Mouse (Mus musculus) spleen, adult 2 months (tissue): ENCODE data around the gene Anxa8. TPM values are rescaled to one million over a fixed set of nuclear protein-coding genes. Genes with fewer than 3 reads are reported as not detected.
A peak's percentile ranks its signal among the peaks of the same experiment; 100 is the strongest.

Experiments
- DNase-seq, 2 experiments: peaks; one replicate each; pipeline versions ENCODE4 v3.0.0 to v3.0.0-alpha.2; 2012 to 2021; ENCODE audit warnings: low spot score in 2 of 2, low read depth in 1 of 2
- H3K27ac ChIP-seq: fragments of 200-500 bp; 2 replicates; pipeline ENCODE4 v1.5.1; 2012; ENCODE audit warnings: low read length, inconsistent platforms; ENCODE audit not compliant: insufficient read depth
- H3K27me3 ChIP-seq: fragments of 200-500 bp; 2 replicates; pipeline ENCODE4 v1.6.1; 2012; ENCODE audit warnings: mild to moderate bottlenecking, moderate library complexity, low read length, inconsistent platforms; ENCODE audit not compliant: control insufficient read depth, insufficient read depth
- H3K36me3 ChIP-seq: fragments of 200-500 bp; 2 replicates; pipeline ENCODE4 v1.6.1; 2012; ENCODE audit warnings: mild to moderate bottlenecking, low read length, inconsistent platforms; ENCODE audit not compliant: control insufficient read depth, insufficient read depth
- H3K4me1 ChIP-seq: fragments of 200-500 bp; 2 replicates; pipeline ENCODE4 v1.6.1; 2011; ENCODE audit warnings: inconsistent platforms; ENCODE audit not compliant: control insufficient read depth, insufficient read depth, insufficient read length
- H3K4me3 ChIP-seq: fragments of 200-500 bp; 2 replicates; pipeline ENCODE4 v1.5.1; 2011; ENCODE audit warnings: mild to moderate bottlenecking, inconsistent platforms; ENCODE audit not compliant: insufficient read depth, insufficient read length; ENCODE audit errors: extremely low read depth
- CTCF ChIP-seq: fragments of 200-500 bp; IDR thresholded peaks from 2 replicates; pipeline ENCODE4 v1.5.1; 2011; ENCODE audit warnings: mild to moderate bottlenecking, inconsistent platforms; ENCODE audit not compliant: insufficient read depth, insufficient read length, insufficient replicate concordance; ENCODE audit errors: extremely low read depth
- POLR2A ChIP-seq: fragments of 200-500 bp; IDR thresholded peaks from 2 replicates; pipeline ENCODE4 v1.6.1; 2011; ENCODE audit warnings: low read depth, low read length, inconsistent platforms
- WGBS: fragments of 180-500 bp; shearing (Covaris S2); methylation state at CpG from one replicate; pipeline ENCODE4 v1.1.7; 2018; 5-methylcytosine and 5-hydroxymethylcytosine counted together
- polyA plus RNA-seq: library from polyadenylated mRNA; depleted of rRNA; stranded (reverse); fragments of >200 nt; gene quantifications from 2 replicates; pipeline ENCODE4 v1.2.3, GENCODE M21; 2012

Anxa8 gene
- polyA plus RNA-seq, 1 experiment, result 0.26 TPM

DNA sequence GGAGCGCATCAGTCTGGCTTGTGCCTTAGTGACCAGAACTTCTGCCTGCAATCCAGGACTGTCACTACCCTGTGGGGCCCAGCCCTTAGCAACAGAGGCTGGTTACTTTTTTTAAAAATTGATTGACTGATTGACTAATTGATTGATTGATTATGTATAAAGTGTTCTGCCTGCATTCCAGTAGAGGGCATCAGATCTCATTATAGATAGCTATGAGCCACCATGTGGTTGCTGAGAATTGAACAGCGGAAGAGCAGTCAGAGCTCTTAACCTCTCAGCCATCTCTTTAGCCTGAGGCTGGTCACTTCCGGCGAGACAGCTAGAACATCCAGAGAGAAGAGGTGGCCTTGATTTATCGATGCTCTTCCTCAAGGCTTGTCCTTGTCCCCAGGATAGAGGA is 8.6 kb upstream of the Anxa8 start:
- 84% methylated on average over 5 of the region's 5 CpGs for WGBS
- DNase-seq, result no peak
- Histone ChIP-seq H3K36me3 (no peaks in the 10 kb centered on the region), H3K27me3 (no peaks in the 10 kb centered on the region), H3K4me1 (no peaks in the 10 kb centered on the region), H3K4me3 (no peak overlapping the region), H3K27ac (no peak overlapping the region)
- TF ChIP-seq CTCF, result no peak
- TF ChIP-seq POLR2A, result no peak

GRCm38 (mm10) chr14:34078293-34078692 is 7.5 kb upstream of the Anxa8 start:
- no peak for DNase-seq
- Histone ChIP-seq H3K27me3 (no peaks in the 10 kb centered on the region), H3K4me1 (no peaks in the 10 kb centered on the region), H3K4me3 (no peak overlapping the region), H3K36me3 (no peaks in the 10 kb centered on the region), H3K27ac (no peak overlapping the region)
- 54% methylated on average over 4 of the region's 4 CpGs for WGBS
- no peak for TF ChIP-seq POLR2A
- no peak for TF ChIP-seq CTCF

DNA sequence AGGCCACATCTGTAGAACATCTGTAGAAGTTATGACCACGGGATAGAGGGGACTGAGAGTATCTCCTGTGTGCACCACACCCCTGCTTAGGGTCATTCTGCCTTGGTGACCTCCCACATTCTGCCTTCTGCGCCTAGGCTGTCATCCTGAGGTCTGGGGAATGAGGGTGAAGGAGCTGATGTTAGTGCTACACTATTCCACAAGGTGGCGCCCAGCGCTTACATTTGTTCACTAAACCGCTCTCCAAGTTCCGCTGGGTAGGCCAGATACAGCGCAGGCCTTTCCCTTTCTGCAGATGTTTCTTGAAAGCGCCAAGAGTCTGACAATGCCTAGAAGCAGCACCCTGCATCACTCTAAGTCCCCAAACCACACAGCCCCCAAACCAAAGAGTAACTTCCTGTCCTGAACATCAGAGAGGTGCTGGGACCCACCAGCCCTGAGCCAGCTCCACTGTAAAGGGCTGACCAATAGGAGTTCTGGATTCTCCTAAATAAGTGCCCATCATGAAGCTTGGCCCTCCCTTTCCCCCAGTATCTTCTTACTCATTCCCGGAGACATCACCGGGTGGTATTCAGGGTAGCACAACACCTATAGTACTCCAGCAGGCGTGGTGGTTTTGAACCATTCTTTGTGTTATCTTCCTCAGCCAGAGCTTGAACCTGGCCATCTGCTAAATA is 5.3 kb upstream of the Anxa8 start:
- WGBS, result 18% methylated on average over 11 of the region's 11 CpGs
- Histone ChIP-seq H3K4me3 (no peak overlapping the region), H3K27me3 (no peaks in the 10 kb centered on the region), H3K4me1 (no peaks in the 10 kb centered on the region), H3K36me3 (no peaks in the 10 kb centered on the region), H3K27ac (no peak overlapping the region)
- no peak for DNase-seq
- TF ChIP-seq POLR2A (no peak), CTCF (peak; percentile 36; the same call in 1 of the 2 replicates)

- H3K4me1 ChIP-seq, result no peaks in the 10 kb centered on the region
- DNase-seq, result no peak
- H3K4me3 ChIP-seq, result no peak overlapping the region
- no peak overlapping the region for H3K27ac ChIP-seq
- TF ChIP-seq POLR2A (no peak), CTCF (no peak)
- H3K36me3 ChIP-seq, result no peaks in the 10 kb centered on the region
- H3K27me3 ChIP-seq, result no peaks in the 10 kb centered on the region
- WGBS, result 77% methylated on average over 4 of the region's 4 CpGs
Observed at GRCm38 (mm10) chr14:34086806-34087205, 1.0 kb downstream of the Anxa8 start.

DNA sequence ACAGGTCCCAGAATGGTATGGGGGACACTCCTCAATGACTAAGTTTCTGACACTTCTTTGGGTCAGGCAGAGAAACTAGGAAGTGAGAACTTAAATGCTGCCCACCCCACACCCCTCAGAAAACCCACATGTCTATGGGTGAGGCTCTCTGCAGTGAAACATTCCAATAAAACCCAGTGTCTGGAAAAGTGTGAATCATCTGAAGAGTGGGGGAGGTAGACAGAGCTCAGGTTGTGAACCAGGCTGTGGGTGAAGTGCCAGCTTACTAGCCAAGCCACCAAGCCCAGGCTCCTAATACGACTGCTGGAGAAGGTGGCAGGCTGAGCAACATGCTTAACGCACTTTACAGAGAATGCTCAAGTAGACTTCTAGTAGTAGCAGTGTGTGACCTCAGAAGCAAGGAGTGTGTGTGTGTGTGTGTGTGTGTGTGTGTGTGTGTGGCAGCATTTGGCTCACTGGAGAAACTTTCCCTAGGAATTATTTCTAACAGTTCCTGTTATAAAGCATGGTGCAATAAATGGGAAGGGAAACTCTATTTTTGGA is 2.1 kb downstream of the Anxa8 start:
- H3K27ac ChIP-seq, result no peak overlapping the region
- no peak for TF ChIP-seq POLR2A

DNA sequence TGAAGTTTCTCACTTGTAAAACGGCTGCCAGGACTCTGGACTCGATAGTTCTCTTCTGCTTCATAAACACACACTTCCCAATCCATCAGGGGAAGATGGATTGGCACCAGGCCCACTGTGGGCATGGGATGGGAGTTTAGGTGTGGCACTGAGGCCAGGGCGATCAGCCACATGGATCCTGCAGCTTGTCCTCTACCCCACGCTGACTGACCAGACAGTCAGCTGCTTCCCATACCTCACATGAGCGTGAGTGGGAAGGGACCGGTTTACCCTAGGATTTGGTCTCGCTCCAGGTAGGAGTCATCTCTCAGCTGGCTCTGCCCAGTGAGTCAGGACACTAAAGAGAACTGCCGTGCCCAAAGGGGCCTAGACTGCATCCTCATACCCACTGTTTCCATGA is 4.0 kb downstream of the Anxa8 start:
- TF ChIP-seq CTCF (no peak), POLR2A (no peak)
- WGBS, result 88% methylated on average over 8 of the region's 8 CpGs
- DNase-seq, result no peak
- Histone ChIP-seq H3K27ac (no peak overlapping the region), H3K4me3 (no peak overlapping the region), H3K36me3 (no peaks in the 10 kb centered on the region), H3K27me3 (no peaks in the 10 kb centered on the region), H3K4me1 (no peaks in the 10 kb centered on the region)

More for the DNA sequence above, 2.1 kb downstream of the Anxa8 start:
- no peak overlapping the region for H3K4me3 ChIP-seq
- WGBS, result 72% methylated on average over 2 of the region's 2 CpGs
- H3K36me3 ChIP-seq, result no peaks in the 10 kb centered on the region
- no peak for DNase-seq
- H3K4me1 ChIP-seq, result no peaks in the 10 kb centered on the region
- no peaks in the 10 kb centered on the region for H3K27me3 ChIP-seq

DNA sequence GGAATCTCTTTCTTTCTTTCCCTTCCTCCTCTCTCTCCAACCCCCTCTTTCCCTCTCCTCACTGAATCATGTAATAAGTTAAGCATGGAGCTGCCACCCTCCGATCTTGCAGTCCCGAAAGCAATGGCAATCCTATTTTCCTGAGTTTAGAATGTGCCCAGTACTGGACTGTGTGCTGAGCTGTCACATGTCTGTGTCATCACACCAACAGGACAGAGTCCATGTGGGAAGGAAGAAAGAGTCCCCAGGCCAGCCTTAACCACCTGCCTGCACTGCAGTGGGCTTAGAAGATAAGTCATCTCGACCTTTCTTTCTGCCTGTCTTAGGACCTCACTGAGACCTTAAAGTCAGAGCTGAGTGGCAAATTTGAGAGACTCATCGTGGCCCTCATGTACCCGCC is 5.7 kb downstream of the Anxa8 start:
- no peak for TF ChIP-seq POLR2A
- TF ChIP-seq CTCF, result no peak
- no peaks in the 10 kb centered on the region for H3K4me1 ChIP-seq
- DNase-seq, result no peak

More for the DNA sequence above, 5.7 kb downstream of the Anxa8 start:
- Histone ChIP-seq H3K4me3 (no peak overlapping the region), H3K27ac (no peak overlapping the region), H3K36me3 (no peaks in the 10 kb centered on the region), H3K27me3 (no peaks in the 10 kb centered on the region)
- WGBS, result 82% methylated on average over 5 of the region's 5 CpGs
